Mouse (Mus musculus): ENCODE results near the gene Usp8. TPM values are rescaled to one million over a fixed set of nuclear protein-coding genes. Genes with fewer than 3 reads are reported as not detected.

The Usp8 gene
- polyA plus RNA-seq, 1 experiment from 2014 or later = 37.7 TPM

DNA sequence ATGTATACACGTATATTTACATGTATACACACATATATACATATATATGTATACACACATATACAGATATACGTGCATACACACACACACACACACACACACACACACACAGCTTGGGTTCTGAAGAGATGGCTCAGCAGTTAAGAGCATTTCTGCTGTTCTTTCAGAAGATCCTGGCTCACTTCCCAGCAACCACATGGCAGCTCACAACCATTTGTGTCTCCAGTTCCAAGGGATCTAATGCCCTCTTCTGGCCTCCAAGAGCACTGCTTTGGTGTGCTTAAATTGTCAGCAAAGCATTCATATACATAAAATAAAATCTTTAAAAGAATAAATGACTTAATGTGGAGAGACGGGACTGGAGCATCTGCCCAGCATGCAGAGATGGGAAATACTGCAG, 75.3 kb downstream of the Usp8 start:
- no peak overlapping the region for H3K4me3 ChIP-seq (replicated peaks)
- no peaks in the 10 kb centered on the region for H3K4me1 ChIP-seq
- 70% methylated on average over 3 of the region's 3 CpGs for WGBS
- H3K9me3 ChIP-seq = no peaks in the 10 kb centered on the region
- H3K27ac ChIP-seq = no peak overlapping the region
- no peak overlapping the region for H3K4me2 ChIP-seq
- H3K9ac ChIP-seq = no peak overlapping the region
- H3K27me3 ChIP-seq (replicated peaks) = no peaks in the 10 kb centered on the region
- H3K36me3 ChIP-seq = no peaks in the 10 kb centered on the region
- no peak for ATAC-seq (ENCODE audit: insufficient read depth, low FRiP score, low read depth)

DNA sequence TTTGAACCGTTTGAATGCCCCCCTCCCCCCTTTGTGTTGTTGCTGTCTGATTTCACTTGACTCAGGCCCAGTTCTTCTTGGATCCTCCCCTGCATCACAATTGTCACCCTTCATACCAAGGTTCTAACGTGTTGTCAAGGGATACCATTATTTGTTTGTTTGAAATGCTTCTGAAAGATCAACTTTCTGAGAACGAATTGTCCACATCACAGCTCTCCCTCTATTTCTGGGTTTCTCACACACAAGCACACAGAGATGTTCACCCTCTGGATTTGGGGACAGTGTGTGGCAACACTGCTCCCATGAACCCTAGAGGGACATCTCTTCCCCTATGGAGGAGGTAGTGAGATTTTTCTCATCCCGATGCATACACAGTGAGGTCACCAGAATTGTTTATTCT, 76.2 kb downstream of the Usp8 start, which contains the start of gene Usp50:
TSS of gene Usp50 (minus strand) at position 101 of the 400 bp plus-strand sequence.
- WGBS = 60% methylated on average over 4 of the region's 4 CpGs

DNA sequence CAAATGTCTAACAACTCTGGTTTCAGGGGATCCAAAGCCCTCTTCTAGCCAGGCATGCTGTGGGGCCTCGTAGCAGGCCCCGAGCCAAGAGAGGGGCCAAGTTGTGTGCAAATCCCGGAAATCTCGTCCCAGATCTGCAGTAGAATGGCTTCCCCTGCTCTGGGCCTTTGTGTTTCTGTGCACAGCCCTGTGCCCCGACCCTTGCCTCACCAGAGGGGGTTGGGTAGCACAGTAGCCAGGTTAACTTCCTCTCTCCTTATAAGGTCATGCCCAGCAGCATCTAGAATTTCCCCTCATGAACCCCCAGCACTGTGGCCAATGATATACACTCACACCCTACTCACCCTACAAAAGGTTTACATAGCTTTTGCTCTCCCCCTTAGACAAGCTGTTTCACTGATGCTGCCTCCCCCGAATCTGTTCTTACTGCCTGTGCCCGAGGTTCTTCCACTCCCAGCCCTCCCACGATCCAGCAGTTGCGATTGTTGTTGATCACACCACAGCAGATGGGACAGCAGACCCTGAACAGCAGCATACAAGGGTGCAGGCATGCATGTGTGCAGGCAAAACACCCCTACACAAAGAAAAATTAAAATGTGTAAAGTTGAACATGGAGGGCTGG, 80.7 kb downstream of the Usp8 start:
- WGBS = 25% methylated on average over 9 of the region's 9 CpGs
- Histone ChIP-seq H3K4me3 (replicated peaks) (no peak overlapping the region), H3K36me3 (peaks cover 13% of the 10 kb centered on the region)

More for the DNA sequence above, 76.2 kb downstream of the Usp8 start, which contains the start of gene Usp50:
- H3K4me3 ChIP-seq (replicated peaks) = no peak within 1 kb of the TSS
- ATAC-seq (ENCODE audit: insufficient read depth, low FRiP score, low read depth) = no peak
- H3K4me2 ChIP-seq = no peak within 1 kb of the TSS
- no peaks in the 10 kb centered on the region for H3K27me3 ChIP-seq (replicated peaks)
- no peaks in the 10 kb centered on the region; the same call in 1 of the 2 replicates for H3K4me1 ChIP-seq
- H3K36me3 ChIP-seq = no peaks in the 10 kb centered on the region
- H3K27ac ChIP-seq = no peak within 1 kb of the TSS
- H3K9ac ChIP-seq = no peak within 1 kb of the TSS
- no peaks in the 10 kb centered on the region for H3K9me3 ChIP-seq

DNA sequence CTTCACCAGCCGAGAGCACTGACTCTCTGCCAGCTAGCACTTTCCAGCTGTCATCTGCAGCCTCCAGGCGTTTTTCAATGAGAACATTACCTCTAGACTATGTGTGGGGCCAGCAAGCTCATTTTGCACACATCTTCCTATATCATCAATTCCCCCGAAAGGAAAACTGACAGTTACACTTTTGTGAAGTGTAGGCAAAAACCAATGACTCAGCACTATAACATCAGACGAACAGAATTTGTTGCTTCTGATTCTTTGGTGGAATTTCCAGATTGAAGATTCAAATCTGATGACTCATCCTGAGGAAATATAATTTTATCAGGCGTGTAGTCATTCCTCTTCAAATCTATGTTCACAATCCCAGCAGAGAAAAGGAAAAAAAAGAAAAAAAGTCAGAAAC, 85.5 kb downstream of the Usp8 start:
- Histone ChIP-seq H3K9ac (no peak overlapping the region), H3K4me1 (no peaks in the 10 kb centered on the region; the same call in 1 of the 2 replicates), H3K27ac (no peak overlapping the region), H3K4me3 (replicated peaks) (no peak overlapping the region), H3K27me3 (replicated peaks) (no peaks in the 10 kb centered on the region), H3K36me3 (peaks cover 30% of the 10 kb centered on the region), H3K4me2 (no peak overlapping the region), H3K9me3 (no peaks in the 10 kb centered on the region)
- WGBS = 73% methylated on average over 5 of the region's 5 CpGs
- ATAC-seq (ENCODE audit: insufficient read depth, low FRiP score, low read depth) = no peak

More for the DNA sequence above, 80.7 kb downstream of the Usp8 start:
- Histone ChIP-seq H3K27ac (peak overlapping the region; percentile 17), H3K4me2 (no peak overlapping the region), H3K9me3 (no peaks in the 10 kb centered on the region), H3K27me3 (replicated peaks) (no peaks in the 10 kb centered on the region), H3K4me1 (no peaks in the 10 kb centered on the region; the same call in 1 of the 2 replicates), H3K9ac (no peak overlapping the region)
- peak; percentile 60 for ATAC-seq (ENCODE audit: insufficient read depth, low FRiP score, low read depth)

DNA sequence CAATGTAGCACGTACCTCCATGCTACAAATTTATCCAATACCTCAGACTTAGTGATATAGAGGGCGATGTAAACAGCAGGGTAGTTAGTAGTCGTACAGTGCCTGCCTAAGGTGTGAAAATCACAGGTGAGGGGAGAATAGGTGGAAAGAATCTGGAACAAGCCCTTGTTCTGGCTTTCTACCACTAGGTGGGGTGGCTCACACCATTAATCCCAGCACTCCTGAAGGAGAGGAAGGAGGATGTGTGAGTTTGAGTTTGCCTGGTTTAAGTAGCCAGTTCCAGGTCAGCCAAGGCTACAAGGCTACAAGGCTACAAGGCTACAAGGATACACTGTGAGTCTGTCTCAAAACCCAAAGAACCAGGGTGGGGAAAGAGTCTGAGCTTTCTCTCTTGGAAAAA, 88.6 kb downstream of the Usp8 start:
- H3K27me3 ChIP-seq (replicated peaks) = no peaks in the 10 kb centered on the region
- no peaks in the 10 kb centered on the region for H3K9me3 ChIP-seq
- H3K4me1 ChIP-seq = no peaks in the 10 kb centered on the region
- H3K27ac ChIP-seq = no peak overlapping the region
- no peak overlapping the region for H3K4me2 ChIP-seq
- H3K4me3 ChIP-seq (replicated peaks) = no peak overlapping the region
- ATAC-seq (ENCODE audit: insufficient read depth, low FRiP score, low read depth) = no peak
- no peak overlapping the region for H3K9ac ChIP-seq
- peaks cover 29% of the 10 kb centered on the region for H3K36me3 ChIP-seq
- 79% methylated on average over 3 of the region's 3 CpGs for WGBS

DNA sequence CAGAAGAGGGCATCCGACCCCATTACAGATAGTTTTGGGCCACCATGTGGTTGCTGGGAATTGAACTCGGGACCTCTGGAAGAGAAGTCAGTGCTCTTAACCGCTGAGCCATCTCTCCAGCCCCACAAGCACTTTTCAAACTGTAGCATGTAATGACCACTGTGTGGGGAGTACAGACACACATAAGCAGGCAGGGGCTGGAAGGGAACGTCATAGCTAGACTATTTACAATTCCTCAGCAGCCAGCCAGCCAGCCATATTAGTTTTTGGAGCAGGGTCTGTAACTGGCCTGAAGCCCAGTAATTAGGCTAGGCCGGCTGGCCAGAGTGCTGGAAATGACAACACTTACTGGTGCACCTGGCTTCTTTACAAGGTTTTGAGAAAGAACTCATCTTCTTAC, 91.3 kb downstream of the Usp8 start:
- Histone ChIP-seq H3K9ac (no peak overlapping the region), H3K27me3 (replicated peaks) (no peaks in the 10 kb centered on the region), H3K36me3 (peaks cover 18% of the 10 kb centered on the region; the same call in 1 of the 2 replicates), H3K27ac (no peak overlapping the region), H3K4me1 (no peaks in the 10 kb centered on the region), H3K4me2 (no peak overlapping the region), H3K4me3 (replicated peaks) (no peak overlapping the region), H3K9me3 (no peaks in the 10 kb centered on the region)
- ATAC-seq (ENCODE audit: insufficient read depth, low FRiP score, low read depth) = no peak
- WGBS = 72% methylated on average over 5 of the region's 5 CpGs

DNA sequence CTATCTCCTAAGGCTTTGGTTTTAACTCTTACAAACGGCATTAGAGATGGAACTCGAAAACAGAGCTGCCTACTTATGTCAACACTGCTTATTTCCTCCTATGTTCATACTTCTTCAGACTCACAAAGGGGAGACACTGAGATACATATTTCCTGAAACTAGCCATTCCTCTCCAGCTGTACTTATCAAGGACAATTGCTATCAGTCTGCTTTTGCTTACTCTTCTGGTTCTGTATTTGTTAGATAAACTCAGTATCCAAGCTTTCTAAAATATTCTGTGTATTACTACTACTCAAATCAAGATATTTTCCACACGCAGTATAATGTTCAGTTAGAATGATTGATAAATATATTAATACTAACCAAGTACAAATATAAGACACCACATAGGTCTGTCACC, 94.9 kb downstream of the Usp8 start:
- Histone ChIP-seq H3K4me2 (no peak overlapping the region), H3K27me3 (replicated peaks) (no peaks in the 10 kb centered on the region), H3K36me3 (peaks cover 3% of the 10 kb centered on the region; the same call in 1 of the 2 replicates), H3K27ac (no peak overlapping the region), H3K4me1 (no peaks in the 10 kb centered on the region), H3K9ac (no peak overlapping the region), H3K9me3 (no peaks in the 10 kb centered on the region), H3K4me3 (replicated peaks) (no peak overlapping the region)
- WGBS = 89% methylated on average over 3 of the region's 3 CpGs
- ATAC-seq (ENCODE audit: insufficient read depth, low FRiP score, low read depth) = no peak

Other genes starting within 250 kb of the Usp8 start
- 0.95 and 1.3 TPM in 2 replicates for gene Atp8b4, start 206.7 kb upstream of the Usp8 start, polyA plus RNA-seq (2015; fragmentation: Nextera tagmentation; extraction: Ambion mirVana)
- 3.9 and 8.3 TPM in 2 replicates for gene Slc27a2, start 154.9 kb upstream of the Usp8 start, polyA plus RNA-seq (2015; fragmentation: Nextera tagmentation; extraction: Ambion mirVana)
- 16.1 and 16.2 TPM in 2 replicates for gene Hdc, start 88.0 kb upstream of the Usp8 start, polyA plus RNA-seq (2015; fragmentation: Nextera tagmentation; extraction: Ambion mirVana)
- 39.9 and 41.1 TPM in 2 replicates for gene Gabpb1, start 31.0 kb upstream of the Usp8 start, polyA plus RNA-seq (2015; fragmentation: Nextera tagmentation; extraction: Ambion mirVana)
- gene Usp50, start 76.1 kb downstream of the Usp8 start, polyA plus RNA-seq (2015; fragmentation: Nextera tagmentation; extraction: Ambion mirVana) = 2.2 and 2.9 TPM in 2 replicates
- 44.4 and 48.2 TPM in 2 replicates for gene Trpm7, start 168.9 kb downstream of the Usp8 start, polyA plus RNA-seq (2015; fragmentation: Nextera tagmentation; extraction: Ambion mirVana)
- 48.3 and 48.4 TPM in 2 replicates for gene Sppl2a, start 225.9 kb downstream of the Usp8 start, polyA plus RNA-seq (2015; fragmentation: Nextera tagmentation; extraction: Ambion mirVana)